Mouse (Mus musculus) intestine, postnatal 0 days (tissue): ENCODE data around the gene Sec62. TPM values are rescaled to one million over a fixed set of nuclear protein-coding genes. Genes with fewer than 3 reads are reported as not detected.

ENCODE experiments used
- ATAC-seq: fragments of 200-750 bp; cut with Nextera tagmentation; 2 replicates; pipeline ENCODE4 v1.8.0; 2017; ENCODE audit warnings: mild to moderate bottlenecking, moderate TSS enrichment, moderate library complexity
- H3K27ac ChIP-seq: fragments of 300-500 bp; sonication (generic); 2 replicates; pipeline ENCODE4 v1.5.1; 2014; ENCODE audit warnings: mild to moderate bottlenecking, low read depth, low read length, moderate library complexity
- H3K27me3 ChIP-seq: fragments of 300-500 bp; sonication (generic); replicated peaks from 2 replicates; pipeline ENCODE4 v1.6.1; 2014; ENCODE audit warnings: low read length, mixed read lengths; ENCODE audit not compliant: control insufficient read depth, insufficient read depth
- H3K36me3 ChIP-seq: fragments of 300-500 bp; sonication (generic); 2 replicates; pipeline ENCODE4 v1.6.1; 2014; ENCODE audit warnings: mild to moderate bottlenecking, moderate library complexity; ENCODE audit not compliant: control insufficient read depth, insufficient read depth
- H3K4me1 ChIP-seq: fragments of 300-500 bp; sonication (generic); replicated peaks from 2 replicates; pipeline ENCODE4 v1.6.1; 2014; ENCODE audit warnings: antibody characterized with exemption, low read length, mixed read lengths; ENCODE audit not compliant: control insufficient read depth, insufficient read depth
- H3K4me2 ChIP-seq: fragments of 300-500 bp; sonication (generic); replicated peaks from 2 replicates; pipeline ENCODE4 v1.6.1; 2014; ENCODE audit warnings: low read depth, mild to moderate bottlenecking, moderate library complexity
- H3K4me3 ChIP-seq: fragments of 300-500 bp; sonication (generic); 2 replicates; pipeline ENCODE4 v1.5.1; 2014; ENCODE audit warnings: low read depth, low read length
- H3K9ac ChIP-seq: fragments of 300-500 bp; sonication (generic); 2 replicates; pipeline ENCODE4 v1.6.1; 2014; ENCODE audit warnings: mild to moderate bottlenecking, low read depth, low read length
- H3K9me3 ChIP-seq: fragments of 300-500 bp; sonication (generic); 2 replicates; pipeline ENCODE4 v1.6.1; 2016; ENCODE audit warnings: mixed run types; ENCODE audit not compliant: control insufficient read depth
- CTCF ChIP-seq: sonication (generic); IDR thresholded peaks from 2 replicates; pipeline ENCODE4 v1.5.1; 2016; ENCODE audit warnings: low read depth, mild to moderate bottlenecking, control low read depth, antibody characterized with exemption, moderate library complexity
- WGBS: fragments of 180-500 bp; shearing (Covaris S2); extraction: QIAGEN DNeasy Blood & Tissue Kit; methylation state at CpG from one replicate; pipeline ENCODE4 v1.1.7; 2014; 5-methylcytosine and 5-hydroxymethylcytosine counted together
- polyA plus RNA-seq: library from polyadenylated mRNA; unstranded; fragments of >200 nt; fragmentation: Nextera tagmentation; extraction: Ambion mirVana; gene quantifications from 2 replicates; pipeline ENCODE4 v1.2.1, GENCODE M21; 2015

Sec62 gene
- polyA plus RNA-seq, 1 experiment from 2014 or later: 111 TPM

DNA sequence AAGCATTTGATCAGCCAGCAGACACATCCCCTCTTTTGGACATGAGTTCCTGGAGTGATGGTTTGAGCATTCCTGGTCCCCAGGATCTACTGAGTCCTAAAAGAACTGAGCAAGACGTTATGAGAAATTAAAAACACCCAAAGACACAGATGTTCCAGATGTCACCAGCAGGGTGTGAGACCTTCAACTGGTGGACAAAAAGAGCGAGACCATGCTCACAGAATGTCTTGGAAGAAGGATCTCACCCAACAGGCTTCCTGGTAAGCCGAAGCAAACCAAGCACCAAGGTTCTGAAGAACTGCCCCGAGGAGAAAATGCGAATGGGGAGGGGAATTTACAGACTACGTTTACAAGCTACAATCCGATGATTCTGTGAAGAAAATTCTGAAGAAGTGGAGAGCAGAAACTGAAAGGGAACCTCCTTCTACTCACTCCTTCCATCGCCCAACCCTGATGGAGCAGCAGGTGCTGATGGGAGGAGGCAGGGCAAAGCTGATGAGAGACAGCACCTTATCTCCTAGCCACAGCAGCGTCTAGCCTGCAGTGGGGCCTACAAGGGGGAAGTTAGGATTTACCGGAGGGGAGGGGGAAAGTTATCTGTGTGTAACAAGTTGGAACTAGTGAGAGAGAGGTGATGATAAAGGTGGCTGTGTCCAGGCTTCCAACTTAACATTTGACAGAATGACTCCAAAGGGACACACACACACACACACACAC lies 27.2 kb upstream of the Sec62 start:
- no peak overlapping the region for H3K27ac ChIP-seq

DNA sequence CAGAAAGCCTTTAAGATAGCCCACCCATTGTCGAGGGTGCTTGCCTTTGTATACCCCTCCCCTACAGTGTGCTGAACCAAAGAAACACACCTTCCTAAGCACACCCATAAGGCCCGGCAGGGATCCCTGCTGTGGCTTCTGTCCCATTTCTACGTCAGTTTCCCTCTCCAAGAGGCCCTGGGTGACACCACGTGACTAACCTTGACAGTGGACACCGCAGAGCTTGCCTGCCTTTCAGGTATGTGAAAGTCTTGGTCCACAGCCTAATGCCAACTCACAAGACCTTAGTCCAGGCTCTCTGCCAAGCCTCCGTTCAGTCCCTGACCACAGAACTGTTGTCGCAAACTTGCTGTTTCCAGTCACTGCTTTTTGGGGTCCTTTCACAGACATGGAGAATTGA lies 26.5 kb upstream of the Sec62 start:
- Histone ChIP-seq H3K4me1 (no peaks in the 10 kb centered on the region), H3K36me3 (no peaks in the 10 kb centered on the region), H3K4me2 (no peak overlapping the region), H3K27ac (no peak overlapping the region), H3K4me3 (no peak overlapping the region), H3K27me3 (no peaks in the 10 kb centered on the region), H3K9me3 (no peaks in the 10 kb centered on the region), H3K9ac (no peak overlapping the region)
- ATAC-seq: peak; percentile 60; the same call in 1 of the 2 replicates
- 48% methylated on average over 7 of the region's 7 CpGs for WGBS
- no peak for TF ChIP-seq CTCF

More for the DNA sequence above, 27.2 kb upstream of the Sec62 start:
- Histone ChIP-seq H3K9ac (no peak overlapping the region), H3K4me2 (no peak overlapping the region), H3K36me3 (no peaks in the 10 kb centered on the region), H3K4me1 (no peaks in the 10 kb centered on the region), H3K9me3 (no peaks in the 10 kb centered on the region), H3K27me3 (no peaks in the 10 kb centered on the region), H3K4me3 (no peak overlapping the region)
- peak; percentile 74; the same call in 1 of the 2 replicates for ATAC-seq
- TF ChIP-seq CTCF: no peak
- WGBS: 48% methylated on average over 10 of the region's 10 CpGs

DNA sequence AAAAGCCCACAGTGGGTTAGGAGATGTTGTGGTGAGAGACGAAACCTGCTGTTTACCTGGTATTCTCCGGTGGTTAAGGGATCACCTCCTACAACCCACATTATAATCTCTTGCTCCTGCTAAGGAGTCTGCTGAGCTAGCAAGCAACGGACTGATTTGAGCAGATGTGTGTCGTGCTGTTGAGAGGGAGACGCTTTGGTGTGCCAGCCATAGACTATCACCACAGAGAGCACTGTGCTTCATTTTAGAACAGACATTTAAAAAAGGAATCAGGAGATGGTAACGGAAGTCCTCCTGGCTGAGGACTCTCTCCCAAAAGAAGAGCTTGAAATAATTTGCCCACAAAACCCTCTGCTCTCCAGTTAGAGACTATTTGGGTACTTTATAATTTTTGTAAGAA lies 25.4 kb upstream of the Sec62 start:
- Histone ChIP-seq H3K27ac (no peak overlapping the region), H3K27me3 (no peaks in the 10 kb centered on the region), H3K9me3 (no peaks in the 10 kb centered on the region), H3K9ac (no peak overlapping the region), H3K36me3 (no peaks in the 10 kb centered on the region), H3K4me2 (no peak overlapping the region), H3K4me1 (no peaks in the 10 kb centered on the region), H3K4me3 (no peak overlapping the region)
- 91% methylated on average over 6 of the region's 6 CpGs for WGBS
- no peak for TF ChIP-seq CTCF
- no peak for ATAC-seq

DNA sequence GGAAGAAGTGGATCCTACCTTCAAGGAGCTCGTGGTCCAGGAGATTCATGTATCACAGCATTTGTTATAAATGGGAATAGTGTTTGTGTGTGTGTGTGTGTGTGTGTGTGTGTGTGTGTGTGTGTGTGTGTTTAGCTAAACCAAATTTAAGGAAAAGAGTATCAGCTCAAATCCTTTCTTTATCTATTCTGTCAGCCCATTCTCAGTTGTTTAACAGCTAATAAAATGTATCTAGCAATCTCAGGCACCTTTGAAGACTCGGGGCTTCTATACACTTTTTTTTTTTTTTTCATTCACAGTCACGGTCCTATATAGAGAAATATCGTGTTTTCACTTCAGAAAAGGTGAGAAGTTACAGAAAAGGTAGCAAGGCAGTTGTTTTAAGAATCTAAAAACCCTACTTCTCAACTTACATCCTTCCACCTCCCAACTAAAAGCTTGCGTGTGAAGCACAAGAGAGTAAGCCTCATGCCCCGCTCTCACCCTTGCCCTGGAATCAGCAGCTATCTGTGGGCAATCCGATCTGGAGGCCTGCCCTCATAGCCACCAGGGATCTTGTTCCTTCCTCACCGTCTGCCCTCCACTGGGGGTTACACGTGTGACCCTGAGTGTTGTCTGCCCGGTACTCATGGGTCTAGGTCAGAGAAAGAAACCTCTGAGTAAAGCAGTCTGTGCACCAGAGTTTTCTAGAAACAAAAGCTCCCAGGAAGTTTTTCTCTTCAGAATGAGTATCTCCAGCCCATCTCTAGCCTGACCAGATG lies 22.7 kb upstream of the Sec62 start:
- Histone ChIP-seq H3K4me3 (no peak overlapping the region), H3K36me3 (no peaks in the 10 kb centered on the region), H3K4me2 (no peak overlapping the region), H3K27me3 (no peaks in the 10 kb centered on the region), H3K9me3 (no peaks in the 10 kb centered on the region), H3K27ac (no peak overlapping the region), H3K4me1 (no peaks in the 10 kb centered on the region), H3K9ac (no peak overlapping the region)
- TF ChIP-seq CTCF: no peak
- WGBS: 62% methylated on average over 10 of the region's 10 CpGs
- ATAC-seq: no peak

DNA sequence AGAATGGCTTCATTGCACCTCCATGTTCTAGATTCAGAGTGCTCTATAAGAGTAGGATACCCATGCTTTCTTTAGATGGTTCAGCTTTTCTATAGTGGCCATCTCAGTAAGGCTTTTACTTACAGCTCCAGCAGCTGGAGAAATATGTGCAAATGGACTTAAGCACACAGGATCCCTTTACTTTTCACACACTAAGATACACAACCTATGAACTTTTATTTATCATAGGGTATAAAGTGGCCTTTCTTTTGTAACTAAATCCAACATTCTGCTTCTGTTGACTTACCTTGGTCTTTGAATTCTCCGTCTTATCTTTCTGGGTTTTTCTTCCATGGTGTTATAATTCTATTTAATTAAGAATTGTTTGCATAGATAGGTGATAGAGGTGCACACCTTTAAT lies 21.1 kb upstream of the Sec62 start:
- 78% methylated on average over 1 of the region's 1 CpGs for WGBS
- no peak for ATAC-seq

DNA sequence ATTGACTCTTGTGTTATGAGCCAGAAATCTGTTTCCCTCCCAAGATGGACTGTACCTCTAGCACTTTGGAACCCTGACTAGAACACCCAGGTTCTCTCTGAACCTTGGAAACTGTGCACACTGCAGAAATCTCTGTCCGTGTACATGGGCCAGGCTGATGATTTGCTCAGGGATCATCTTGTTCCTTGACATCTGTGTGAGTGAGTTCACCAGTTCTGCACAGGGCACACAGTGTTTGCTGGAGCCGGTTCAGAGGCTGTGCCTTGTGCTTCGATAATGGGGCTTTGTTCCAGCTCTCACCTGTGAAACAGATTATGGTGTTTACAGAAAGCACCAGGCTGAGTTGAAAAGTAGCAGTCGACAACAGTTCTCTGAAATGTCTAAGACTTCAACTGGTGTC lies 20.0 kb upstream of the Sec62 start:
- H3K4me1 ChIP-seq: no peaks in the 10 kb centered on the region
- H3K27ac ChIP-seq: no peak overlapping the region
- H3K9me3 ChIP-seq: no peaks in the 10 kb centered on the region
- H3K27me3 ChIP-seq: no peaks in the 10 kb centered on the region
- H3K36me3 ChIP-seq: no peaks in the 10 kb centered on the region
- no peak overlapping the region for H3K4me2 ChIP-seq
- no peak overlapping the region for H3K4me3 ChIP-seq
- no peak for ATAC-seq
- WGBS: 34% methylated on average over 4 of the region's 4 CpGs
- TF ChIP-seq CTCF: no peak
- no peak overlapping the region for H3K9ac ChIP-seq

More for the DNA sequence above, 21.1 kb upstream of the Sec62 start:
- H3K27me3 ChIP-seq: no peaks in the 10 kb centered on the region
- no peak overlapping the region for H3K9ac ChIP-seq
- H3K27ac ChIP-seq: no peak overlapping the region
- H3K36me3 ChIP-seq: no peaks in the 10 kb centered on the region
- H3K4me1 ChIP-seq: no peaks in the 10 kb centered on the region
- TF ChIP-seq CTCF: no peak
- no peak overlapping the region for H3K4me2 ChIP-seq
- H3K9me3 ChIP-seq: no peaks in the 10 kb centered on the region
- H3K4me3 ChIP-seq: no peak overlapping the region
